Mouse (Mus musculus) left cerebral cortex, postnatal 36 days (tissue): ENCODE measurements around the gene Pgc. TPM values are rescaled to one million over a fixed set of nuclear protein-coding genes. Genes with fewer than 3 reads are reported as not detected.

ENCODE experiments used
- DNase-seq, 2 experiments: peaks; one replicate each; pipeline ENCODE4 v3.0.0; 2021 to 2022; ENCODE audit warnings: low spot score in 2 of 2, mixed read lengths in 1 of 2
- intact Hi-C: fragments of 180-260 bp; cut with DNase I; formaldehyde crosslinking; loops from one replicate; pipeline ENCODE4 v1.15.1; 2025
- total RNA-seq, 2 experiments: library from RNA; stranded (reverse); gene quantifications; 2 replicates each; pipeline ENCODE4 v1.2.3; 2021

Gene Pgc
- total RNA-seq, 2 experiments from 2014 or later = not detected

- DNase-seq = no peak
- intact Hi-C loops = no loop called here
Observed at GRCm38 (mm10) chr17:47744086-47744485, 17.4 kb downstream of the Pgc start.

- DNase-seq = no peak
- intact Hi-C loops = no loop called here
Observed at GRCm38 (mm10) chr17:47744746-47745368, 18.2 kb downstream of the Pgc start.

- intact Hi-C loops = no loop called here
- DNase-seq = no peak
Observed at GRCm38 (mm10) chr17:47748791-47749553, 22.3 kb downstream of the Pgc start.

GRCm38 (mm10) chr17:47749626-47750025, 23.0 kb downstream of the Pgc start:
- DNase-seq = no peak
- intact Hi-C loops = no loop called here

GRCm38 (mm10) chr17:47750101-47750500, 23.5 kb downstream of the Pgc start:
- no peak for DNase-seq
- intact Hi-C loops = no loop called here

- intact Hi-C loops = no loop called here
- no peak for DNase-seq
Observed at GRCm38 (mm10) chr17:47751811-47752210, 25.2 kb downstream of the Pgc start.

- intact Hi-C loops = no loop called here
- no peak for DNase-seq
Observed at GRCm38 (mm10) chr17:47753130-47753775, 26.6 kb downstream of the Pgc start.

GRCm38 (mm10) chr17:47754246-47754645, 27.6 kb downstream of the Pgc start:
- intact Hi-C loops = no loop called here
- no peak for DNase-seq

- intact Hi-C loops = no loop called here
- DNase-seq = no peak
Observed at GRCm38 (mm10) chr17:47756366-47756765, 29.7 kb downstream of the Pgc start.

- DNase-seq = no peak
- intact Hi-C loops = no loop called here
Observed at GRCm38 (mm10) chr17:47757056-47757610, 30.5 kb downstream of the Pgc start.

GRCm38 (mm10) chr17:47759702-47760410, 33.2 kb downstream of the Pgc start:
- intact Hi-C loops = no loop called here
- no peak for DNase-seq

GRCm38 (mm10) chr17:47762028-47762427, 35.4 kb downstream of the Pgc start:
- DNase-seq = no peak
- intact Hi-C loops = no loop called here

- peak; percentile 57 to 68 for DNase-seq
- intact Hi-C loops = no loop called here
Observed at GRCm38 (mm10) chr17:47762518-47763340, 36.1 kb downstream of the Pgc start.

GRCm38 (mm10) chr17:47765986-47766385, 39.3 kb downstream of the Pgc start:
- intact Hi-C loops = no loop called here

GRCm38 (mm10) chr17:47766407-47767043, 39.9 kb downstream of the Pgc start:
- no peak for DNase-seq
- intact Hi-C loops = no loop called here

More at GRCm38 (mm10) chr17:47765986-47766385, 39.3 kb downstream of the Pgc start:
- DNase-seq = no peak

- DNase-seq = no peak
- intact Hi-C loops = no loop called here
Observed at GRCm38 (mm10) chr17:47767081-47767455, 40.4 kb downstream of the Pgc start.

- DNase-seq = no peak
- intact Hi-C loops = no loop called here
Observed at GRCm38 (mm10) chr17:47767456-47768141, 41.0 kb downstream of the Pgc start.

GRCm38 (mm10) chr17:47768707-47769276, 42.1 kb downstream of the Pgc start:
- intact Hi-C loops = no loop called here
- peak; percentile 22 to 39 for DNase-seq
